Mouse (Mus musculus): ENCODE results near the gene C1qtnf12. TPM values are rescaled to one million over a fixed set of nuclear protein-coding genes. Genes with fewer than 3 reads are reported as not detected.

Gene C1qtnf12
- 7.7 and 11.5 TPM in 2 replicates for polyA plus RNA-seq (2012)

DNA sequence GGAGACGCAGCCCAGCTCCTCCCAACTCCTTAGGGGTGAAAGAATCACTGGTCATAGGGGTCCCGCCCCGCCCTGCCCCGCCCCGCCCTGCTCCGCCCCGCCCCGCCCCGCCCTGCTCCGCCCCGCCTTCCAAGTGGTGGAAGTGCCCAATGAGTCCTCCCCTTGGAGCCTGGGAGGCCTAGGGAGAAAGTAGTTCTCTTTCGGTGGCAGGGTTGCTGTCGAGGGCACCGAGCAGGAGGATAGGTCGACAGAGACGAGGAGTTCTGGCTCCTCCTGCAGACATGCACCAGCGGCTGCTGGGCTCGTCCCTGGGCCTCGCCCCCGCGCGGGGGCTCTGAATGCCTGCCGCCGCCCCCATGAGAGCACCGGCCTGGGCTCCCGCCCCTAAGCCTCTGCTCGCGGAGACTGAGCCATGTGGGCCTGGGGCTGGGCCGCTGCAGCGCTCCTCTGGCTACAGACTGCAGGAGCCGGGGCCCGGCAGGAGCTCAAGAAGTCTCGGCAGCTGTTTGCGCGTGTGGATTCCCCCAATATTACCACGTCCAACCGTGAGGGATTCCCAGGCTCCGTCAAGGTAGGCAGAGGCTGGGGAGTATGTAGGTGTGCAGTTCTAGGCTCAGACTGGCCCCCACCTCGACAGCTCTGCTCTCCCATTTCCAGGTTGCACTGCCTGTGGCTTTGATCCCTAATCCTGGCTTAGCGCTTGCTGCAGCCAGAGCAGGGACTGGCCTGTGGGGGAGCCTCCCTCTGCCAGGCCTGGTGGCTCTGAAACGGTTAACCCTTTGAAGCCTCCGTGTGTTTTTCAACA, at the start of gene C1qtnf12:
Gene C1qtnf12, plus strand, starts transcription at position 152 of the 805 bp plus-strand sequence.
- Histone ChIP-seq H3K36me3 (ENCODE audit: control insufficient read depth) (peaks cover 74% of the 10 kb centered on the region), H3K27me3 (ENCODE audit: control insufficient read depth) (no peaks in the 10 kb centered on the region), H3K4me3 (replicated peaks) (peak within 1 kb of the TSS; percentile 75), H3K4me1 (ENCODE audit: control insufficient read depth) (peaks cover 65% of the 10 kb centered on the region), H3K9me3 (ENCODE audit: control insufficient read depth, low read length) (no peaks in the 10 kb centered on the region)
- no peak for TF ChIP-seq TAL1 (IDR thresholded peaks at IDR 0.05; ENCODE audit: low read length)
- TF ChIP-seq GATA1 (IDR thresholded peaks at IDR 0.05; ENCODE audit: low read length): no peak

DNA sequence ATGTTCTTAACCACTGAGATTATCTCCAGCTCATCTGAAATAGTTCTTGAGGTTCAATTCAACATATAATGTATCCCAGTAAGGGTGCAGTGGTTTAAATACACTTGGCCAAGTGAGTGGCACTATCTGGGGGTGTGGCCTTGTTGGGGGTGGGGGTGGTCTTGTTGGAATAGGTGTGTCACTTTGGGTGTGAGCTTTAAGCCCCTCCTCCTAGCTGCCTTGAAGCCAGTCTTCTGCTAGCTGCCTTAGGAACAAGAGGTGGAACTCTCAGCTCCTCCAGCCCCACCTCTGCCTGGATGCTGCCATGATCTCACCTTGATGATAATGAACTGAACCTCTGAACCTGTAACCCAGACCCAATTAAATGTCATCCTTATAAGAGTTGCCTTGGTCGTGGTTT, 30.1 kb upstream of the C1qtnf12 start:
- no peak for TF ChIP-seq GATA1 (IDR thresholded peaks at IDR 0.05; ENCODE audit: low read length)
- no peak for TF ChIP-seq TAL1 (IDR thresholded peaks at IDR 0.05; ENCODE audit: low read length)
- Histone ChIP-seq H3K4me1 (ENCODE audit: control insufficient read depth) (peaks cover 2% of the 10 kb centered on the region), H3K27me3 (ENCODE audit: control insufficient read depth) (peaks cover 21% of the 10 kb centered on the region), H3K9me3 (ENCODE audit: control insufficient read depth, low read length) (no peaks in the 10 kb centered on the region), H3K36me3 (ENCODE audit: control insufficient read depth) (no peaks in the 10 kb centered on the region), H3K4me3 (replicated peaks) (no peak overlapping the region)

DNA sequence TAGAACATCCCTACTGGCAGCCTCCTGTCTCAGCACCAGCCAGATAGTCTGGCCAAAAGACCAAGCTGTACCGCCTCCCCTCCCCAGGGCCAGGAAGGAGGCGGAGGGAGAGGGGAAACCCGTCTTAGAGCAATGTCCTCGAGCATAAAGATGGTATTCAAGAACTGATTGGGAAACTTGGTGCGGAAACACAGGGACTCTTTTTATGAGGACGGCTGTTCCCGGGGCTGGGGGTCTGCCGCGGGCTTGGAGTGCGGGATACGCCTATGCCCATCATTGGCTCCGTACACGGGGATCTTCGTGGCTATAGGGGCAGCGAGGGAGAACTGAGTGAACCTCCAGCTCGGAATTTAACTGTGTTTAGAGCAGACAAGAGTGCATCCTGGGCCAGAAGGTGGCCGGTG, 19.1 kb upstream of the C1qtnf12 start:
- Histone ChIP-seq H3K4me3 (replicated peaks) (peak overlapping the region; percentile 100), H3K9me3 (ENCODE audit: control insufficient read depth, low read length) (no peaks in the 10 kb centered on the region), H3K4me1 (ENCODE audit: control insufficient read depth) (peaks cover 40% of the 10 kb centered on the region), H3K27me3 (ENCODE audit: control insufficient read depth) (peaks cover 36% of the 10 kb centered on the region), H3K36me3 (ENCODE audit: control insufficient read depth) (peaks cover 26% of the 10 kb centered on the region)
- TF ChIP-seq GATA1 (IDR thresholded peaks at IDR 0.05; ENCODE audit: low read length) (no peak), TAL1 (IDR thresholded peaks at IDR 0.05; ENCODE audit: low read length) (no peak)

DNA sequence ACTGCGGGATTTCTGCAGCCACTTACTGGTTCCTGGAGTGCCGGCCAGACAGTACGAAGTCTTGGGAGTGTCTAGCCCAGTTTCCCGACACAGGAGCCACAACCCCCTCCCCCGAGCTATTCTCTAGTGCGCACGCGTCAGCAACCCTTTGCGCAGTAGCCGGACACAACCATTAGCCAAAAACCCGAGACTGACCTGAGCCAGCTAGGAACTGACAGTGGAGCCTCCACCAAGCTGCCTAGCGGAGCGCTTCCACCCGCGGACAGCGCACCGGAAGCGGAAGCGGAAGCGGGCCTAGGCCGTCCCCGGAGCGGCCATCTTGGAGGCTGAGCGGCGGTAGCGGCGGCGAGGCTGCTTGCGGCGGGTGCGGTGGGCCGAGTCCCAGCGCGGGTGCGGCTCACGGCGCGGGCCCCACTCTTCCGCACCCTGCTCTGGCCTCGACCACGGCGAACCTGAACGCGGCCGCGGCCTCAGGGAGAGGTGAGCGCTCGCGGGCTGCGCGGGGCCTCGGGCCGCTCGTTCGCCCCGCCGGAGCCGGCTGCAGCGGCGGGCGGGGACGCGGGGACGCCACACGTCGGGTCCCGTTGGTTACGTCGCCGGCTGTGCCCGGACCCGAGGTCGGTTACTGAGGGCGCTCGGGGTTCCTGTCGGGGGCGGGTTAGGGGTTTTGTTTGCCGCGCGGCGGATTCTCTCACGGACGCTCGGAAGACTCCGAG, 18.4 kb upstream of the C1qtnf12 start, which contains the start of gene Ube2j2:
Gene Ube2j2, plus strand, starts transcription at position 298 of the 716 bp plus-strand sequence.
- no peak for TF ChIP-seq GATA1 (IDR thresholded peaks at IDR 0.05; ENCODE audit: low read length)
- TF ChIP-seq TAL1 (IDR thresholded peaks at IDR 0.05; ENCODE audit: low read length): no peak

DNA sequence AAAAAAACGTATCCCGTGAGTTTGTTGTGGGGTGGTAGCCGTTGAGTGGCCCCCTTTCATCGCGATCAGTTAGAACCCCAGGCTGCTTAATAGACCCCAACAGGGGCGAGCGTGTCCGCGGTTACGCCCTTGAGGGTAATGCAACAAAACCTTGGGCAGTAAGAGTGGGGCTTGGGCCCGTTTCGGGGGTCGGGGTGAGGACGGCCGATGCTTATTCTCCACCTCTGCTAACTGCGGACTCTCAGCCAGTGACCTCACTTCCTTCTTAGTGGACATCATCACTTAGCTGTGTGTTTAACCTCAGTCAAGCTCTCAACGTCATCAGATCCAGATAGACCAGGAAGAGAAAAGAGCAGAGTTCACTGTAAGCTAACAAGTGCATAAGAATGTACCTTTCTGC, 17.8 kb upstream of the C1qtnf12 start:
- Histone ChIP-seq H3K4me3 (replicated peaks) (peak overlapping the region; percentile 100), H3K36me3 (ENCODE audit: control insufficient read depth) (peaks cover 38% of the 10 kb centered on the region), H3K9me3 (ENCODE audit: control insufficient read depth, low read length) (no peaks in the 10 kb centered on the region), H3K4me1 (ENCODE audit: control insufficient read depth) (peaks cover 43% of the 10 kb centered on the region), H3K27me3 (ENCODE audit: control insufficient read depth) (peaks cover 34% of the 10 kb centered on the region)
- TF ChIP-seq TAL1 (IDR thresholded peaks at IDR 0.05; ENCODE audit: low read length) (no peak), GATA1 (IDR thresholded peaks at IDR 0.05; ENCODE audit: low read length) (no peak; the same call in 1 of the 2 replicates)

More for the DNA sequence above, 18.4 kb upstream of the C1qtnf12 start, which contains the start of gene Ube2j2:
- Histone ChIP-seq H3K4me1 (ENCODE audit: control insufficient read depth) (peaks cover 43% of the 10 kb centered on the region), H3K9me3 (ENCODE audit: control insufficient read depth, low read length) (no peaks in the 10 kb centered on the region), H3K4me3 (replicated peaks) (peak within 1 kb of the TSS; percentile 100), H3K36me3 (ENCODE audit: control insufficient read depth) (peaks cover 32% of the 10 kb centered on the region), H3K27me3 (ENCODE audit: control insufficient read depth) (peaks cover 34% of the 10 kb centered on the region)

DNA sequence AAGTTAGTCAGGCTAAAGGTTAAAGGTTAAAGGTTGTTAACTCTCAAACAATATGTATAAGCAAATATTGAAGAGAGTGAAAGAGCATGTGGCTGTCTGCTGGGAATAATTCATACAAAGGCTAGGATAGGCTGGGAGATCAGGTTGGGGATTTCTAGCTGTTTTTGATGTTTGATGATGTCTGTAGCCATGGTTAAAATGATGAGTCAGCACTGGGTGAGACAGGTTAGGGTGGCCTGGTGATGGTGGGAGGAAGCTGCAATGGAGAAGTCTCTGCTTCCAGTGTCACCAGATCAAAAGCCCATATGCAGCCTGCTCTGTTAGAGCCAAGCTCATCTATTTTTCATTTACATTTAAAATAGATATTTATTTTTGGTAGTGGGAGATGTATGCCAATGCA, 15.0 kb upstream of the C1qtnf12 start:
- H3K27me3 ChIP-seq (ENCODE audit: control insufficient read depth): peaks cover 12% of the 10 kb centered on the region
- peaks cover 43% of the 10 kb centered on the region for H3K4me1 ChIP-seq (ENCODE audit: control insufficient read depth)
- no peak for TF ChIP-seq GATA1 (IDR thresholded peaks at IDR 0.05; ENCODE audit: low read length)
- TF ChIP-seq TAL1 (IDR thresholded peaks at IDR 0.05; ENCODE audit: low read length): no peak
- H3K36me3 ChIP-seq (ENCODE audit: control insufficient read depth): peaks cover 66% of the 10 kb centered on the region
- H3K4me3 ChIP-seq (replicated peaks): no peak overlapping the region
- H3K9me3 ChIP-seq (ENCODE audit: control insufficient read depth, low read length): no peaks in the 10 kb centered on the region

DNA sequence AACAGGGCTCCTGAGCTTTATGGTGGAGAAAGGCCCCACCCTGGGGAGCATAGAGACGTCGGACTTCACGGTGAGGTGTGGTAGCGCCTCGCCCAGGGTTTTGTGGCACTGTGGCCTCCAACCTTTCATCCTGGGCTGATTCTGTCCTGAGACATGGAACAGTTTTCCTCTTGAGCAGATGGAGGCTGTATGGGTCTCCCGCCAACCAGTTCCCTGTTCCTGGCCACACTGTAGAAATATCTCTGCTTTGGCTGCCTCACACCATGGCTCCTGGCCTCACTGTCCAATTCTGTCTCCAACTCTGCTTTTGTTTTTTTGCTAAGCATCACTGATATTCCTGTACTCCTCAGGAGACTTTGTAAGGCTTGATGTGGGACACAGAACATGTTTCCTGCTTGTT, 6.6 kb upstream of the C1qtnf12 start:
- H3K27me3 ChIP-seq (ENCODE audit: control insufficient read depth): no peaks in the 10 kb centered on the region
- H3K4me1 ChIP-seq (ENCODE audit: control insufficient read depth): peaks cover 8% of the 10 kb centered on the region
- H3K36me3 ChIP-seq (ENCODE audit: control insufficient read depth): peaks cover 86% of the 10 kb centered on the region
- H3K9me3 ChIP-seq (ENCODE audit: control insufficient read depth, low read length): no peaks in the 10 kb centered on the region
- no peak overlapping the region for H3K4me3 ChIP-seq (replicated peaks)
- TF ChIP-seq TAL1 (IDR thresholded peaks at IDR 0.05; ENCODE audit: low read length) (no peak), GATA1 (IDR thresholded peaks at IDR 0.05; ENCODE audit: low read length) (no peak)

DNA sequence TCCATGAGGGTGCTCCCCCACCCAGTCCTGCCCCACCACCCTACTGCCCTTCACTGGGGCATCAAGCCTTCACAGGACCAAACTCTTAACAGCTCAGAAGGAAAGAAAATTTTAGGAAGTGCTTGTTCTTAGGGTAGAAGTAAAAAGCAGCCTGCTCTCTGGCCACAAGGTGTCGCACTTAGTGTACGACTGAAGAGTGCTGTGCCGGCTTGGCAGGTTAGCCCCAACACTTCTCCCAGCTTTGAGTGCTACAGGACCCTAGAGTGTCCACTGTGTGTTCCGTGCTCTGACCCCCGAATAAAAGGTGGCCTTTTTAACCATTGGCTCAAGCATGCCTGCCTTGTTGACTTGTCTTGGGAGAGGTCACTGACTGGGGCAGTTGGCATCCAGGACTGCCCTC, 2.8 kb upstream of the C1qtnf12 start:
- no peaks in the 10 kb centered on the region for H3K27me3 ChIP-seq (ENCODE audit: control insufficient read depth)
- H3K4me1 ChIP-seq (ENCODE audit: control insufficient read depth): peaks cover 41% of the 10 kb centered on the region
- H3K36me3 ChIP-seq (ENCODE audit: control insufficient read depth): peaks cover 73% of the 10 kb centered on the region
- no peak overlapping the region for H3K4me3 ChIP-seq (replicated peaks)
- no peaks in the 10 kb centered on the region for H3K9me3 ChIP-seq (ENCODE audit: control insufficient read depth, low read length)
- TF ChIP-seq TAL1 (IDR thresholded peaks at IDR 0.05; ENCODE audit: low read length): no peak
- TF ChIP-seq GATA1 (IDR thresholded peaks at IDR 0.05; ENCODE audit: low read length): no peak

DNA sequence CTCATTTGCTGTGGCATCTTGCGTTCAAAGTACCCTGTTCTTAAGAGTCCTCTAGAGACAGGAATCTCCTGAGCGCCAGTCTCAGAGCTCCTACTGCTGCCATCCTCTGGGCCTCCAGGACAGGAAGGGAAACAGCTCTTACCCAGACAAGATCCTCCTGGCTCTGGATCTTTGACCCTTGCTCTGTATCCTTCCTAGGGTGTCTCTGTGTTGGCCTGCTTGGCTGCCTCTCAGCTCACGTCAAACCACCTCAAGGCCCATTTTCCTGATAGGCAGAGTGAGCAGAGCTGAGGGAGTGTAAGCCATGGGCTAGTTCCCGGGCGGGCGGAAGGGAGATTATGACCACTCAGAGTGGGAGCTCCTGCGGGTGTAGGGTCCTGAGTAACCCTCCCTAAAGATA, 988 bp downstream of the C1qtnf12 start:
- no peaks in the 10 kb centered on the region for H3K27me3 ChIP-seq (ENCODE audit: control insufficient read depth)
- H3K4me3 ChIP-seq (replicated peaks): peak overlapping the region; percentile 75
- peaks cover 71% of the 10 kb centered on the region for H3K36me3 ChIP-seq (ENCODE audit: control insufficient read depth)
- no peaks in the 10 kb centered on the region for H3K9me3 ChIP-seq (ENCODE audit: control insufficient read depth, low read length)
- TF ChIP-seq TAL1 (IDR thresholded peaks at IDR 0.05; ENCODE audit: low read length): no peak
- TF ChIP-seq GATA1 (IDR thresholded peaks at IDR 0.05; ENCODE audit: low read length): no peak
- H3K4me1 ChIP-seq (ENCODE audit: control insufficient read depth): peaks cover 72% of the 10 kb centered on the region

All from erythroblast, embryonic 14.5 days (primary cell).